Mouse (Mus musculus) layer of hippocampus, postnatal 10 days (tissue): Measurements from ENCODE around the gene Crlf1. TPM values are rescaled to one million over a fixed set of nuclear protein-coding genes. Genes with fewer than 3 reads are reported as not detected.
"Not testable (repeated sequence)": the region's sequence is repeated elsewhere in the genome, so short reads cannot be mapped to it uniquely, and the experiment has no call there.

Source experiments
- DNase-seq, 2 experiments: peaks; one replicate each; pipeline ENCODE4 v3.0.0; 2021; ENCODE audit warnings: low spot score in 2 of 2
- total RNA-seq, 2 experiments: library from RNA; stranded (reverse); gene quantifications; 2 replicates each; pipeline ENCODE4 v1.2.3; 2021

Crlf1 gene
- total RNA-seq, 2 experiments from 2014 or later: 21.3 to 22.0 TPM

GRCm38 (mm10) chr8:70495001-70495770 is 2.2 kb downstream of the Crlf1 start:
- no peak for DNase-seq

GRCm38 (mm10) chr8:70495771-70496062 is 2.8 kb downstream of the Crlf1 start:
- DNase-seq: no peak

- no peak for DNase-seq
Measured at GRCm38 (mm10) chr8:70500386-70501301, 7.7 kb downstream of the Crlf1 start.

GRCm38 (mm10) chr8:70501820-70502529 is 9.0 kb downstream of the Crlf1 start:
- DNase-seq: no peak

GRCm38 (mm10) chr8:70502540-70502939 is 9.6 kb downstream of the Crlf1 start:
- DNase-seq: no peak

GRCm38 (mm10) chr8:70503062-70503750 is 10.2 kb downstream of the Crlf1 start:
- DNase-seq: peak; percentile 68 to 78

- DNase-seq: peak; percentile 64 to 78
Measured at GRCm38 (mm10) chr8:70504291-70504716, 11.3 kb downstream of the Crlf1 start.

GRCm38 (mm10) chr8:70504851-70505250 is 11.9 kb downstream of the Crlf1 start:
- peak; percentile 90 for DNase-seq

GRCm38 (mm10) chr8:70505698-70506327 is 12.9 kb downstream of the Crlf1 start:
- no peak for DNase-seq

GRCm38 (mm10) chr8:70506328-70507026 is 13.5 kb downstream of the Crlf1 start, which contains the start of gene Rex1bd:
Rex1bd (minus strand) TSS chr8:70506752.
- peak; percentile 95 to 98 for DNase-seq

- DNase-seq: no peak
Measured at GRCm38 (mm10) chr8:70507027-70507393, 14.1 kb downstream of the Crlf1 start.

GRCm38 (mm10) chr8:70509281-70509952 is 16.5 kb downstream of the Crlf1 start:
- DNase-seq: no peak

GRCm38 (mm10) chr8:70510228-70510915 is 17.4 kb downstream of the Crlf1 start, which contains the start of gene Uba52:
Uba52 (minus strand) TSS chr8:70510801.
- peak; percentile 97 to 98 for DNase-seq

- DNase-seq: not testable (repeated sequence)
Measured at GRCm38 (mm10) chr8:70511174-70511573, 18.2 kb downstream of the Crlf1 start.

- no peak for DNase-seq
Measured at GRCm38 (mm10) chr8:70511770-70512169, 18.8 kb downstream of the Crlf1 start.

- DNase-seq: no peak
Measured at GRCm38 (mm10) chr8:70512253-70512903, 19.4 kb downstream of the Crlf1 start.

GRCm38 (mm10) chr8:70513441-70513840 is 20.5 kb downstream of the Crlf1 start:
- no peak for DNase-seq
